Mouse (Mus musculus): ENCODE results near the gene Add3.
A peak's percentile ranks its signal among the peaks of the same experiment; 100 is the strongest.

Add3 gene

DNA sequence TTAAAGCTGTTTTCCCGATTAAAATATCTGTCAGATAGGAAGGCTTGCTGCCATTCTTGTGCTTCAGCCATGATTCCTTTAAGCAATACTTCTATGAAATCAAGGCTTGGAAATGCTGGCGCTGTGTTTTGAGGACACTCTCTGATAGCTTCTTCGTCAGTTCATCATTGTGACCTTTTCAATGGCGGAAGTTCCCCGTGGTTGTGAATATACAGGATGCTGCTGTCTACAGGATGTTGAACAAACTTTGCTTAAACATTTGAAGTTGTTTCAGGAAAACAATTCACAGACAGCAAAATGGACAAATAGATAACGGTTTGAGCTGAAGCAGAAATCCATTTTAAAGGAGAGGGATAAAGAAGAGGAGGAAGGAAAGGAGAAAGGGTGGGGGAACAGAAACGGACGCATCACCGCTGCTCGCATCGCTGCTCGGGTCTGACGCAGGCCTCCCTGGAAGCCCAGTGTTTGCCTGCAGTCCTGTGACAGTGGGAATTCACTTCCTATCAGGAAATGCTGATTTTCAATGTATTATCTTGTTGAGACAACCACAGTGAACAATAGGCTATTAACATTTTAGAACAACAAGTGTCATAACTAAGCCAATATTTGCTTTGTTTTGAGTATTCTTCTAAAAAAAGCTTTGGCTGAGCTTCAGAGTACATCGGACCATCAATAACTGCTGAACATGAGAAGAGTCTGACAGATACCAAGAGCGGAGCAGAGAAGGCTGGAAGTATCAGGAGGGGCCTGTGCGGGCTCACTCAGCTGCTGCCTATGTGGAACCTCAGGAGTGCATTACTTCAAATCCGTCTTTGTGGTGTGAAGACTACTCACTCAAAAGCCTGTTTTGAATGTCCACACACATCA is 58.7 kb downstream of the Add3 start:
- H3K27me3 ChIP-seq (ENCODE audit: insufficient read depth, low read length), result no peaks in the 10 kb centered on the region
- peaks cover 6% of the 10 kb centered on the region; the same call in 1 of the 2 replicates for H3K4me1 ChIP-seq (replicated peaks; ENCODE audit: low read depth, low read length)
- TF ChIP-seq POU5F1 (IDR thresholded peaks at IDR 0.05; ENCODE audit: borderline replicate concordance, low read length) (no peak), CTCF (conservative IDR thresholded peaks at IDR 0.05; ENCODE audit: low read length) (no peak), NANOG (IDR thresholded peaks at IDR 0.05; ENCODE audit: borderline replicate concordance, low read length) (no peak)
- peaks cover 8% of the 10 kb centered on the region; the same call in 1 of the 2 replicates for H3K9me3 ChIP-seq (ENCODE audit: low read length)
- no peaks in the 10 kb centered on the region for H3K36me3 ChIP-seq (ENCODE audit: insufficient read depth, low read length)
- H3K4me3 ChIP-seq (replicated peaks; ENCODE audit: low read length), result no peak overlapping the region

DNA sequence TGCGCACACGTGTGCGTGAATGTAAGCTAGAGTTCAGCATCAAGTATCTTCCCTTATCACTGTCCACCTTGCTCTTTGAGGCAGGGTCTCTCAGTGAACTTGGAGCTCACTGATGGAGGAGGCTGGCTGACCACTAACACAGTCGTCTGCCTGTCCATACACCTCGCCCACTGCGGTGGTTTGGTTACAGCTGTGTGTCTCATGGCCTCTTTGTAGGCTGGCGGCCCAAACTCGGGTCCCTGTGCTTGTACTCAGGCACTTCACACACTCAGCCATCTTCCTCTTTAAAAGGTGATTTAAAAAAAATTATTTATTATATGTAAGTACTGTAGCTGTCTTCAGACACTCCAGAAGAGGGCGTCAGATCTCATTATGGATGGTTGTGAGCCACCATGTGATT is 59.5 kb downstream of the Add3 start:
- Histone ChIP-seq H3K4me3 (replicated peaks; ENCODE audit: low read length) (no peak overlapping the region), H3K27me3 (ENCODE audit: insufficient read depth, low read length) (no peaks in the 10 kb centered on the region), H3K4me1 (replicated peaks; ENCODE audit: low read depth, low read length) (peaks cover 3% of the 10 kb centered on the region; the same call in 1 of the 2 replicates), H3K36me3 (ENCODE audit: insufficient read depth, low read length) (no peaks in the 10 kb centered on the region), H3K9me3 (ENCODE audit: low read length) (peaks cover 8% of the 10 kb centered on the region; the same call in 1 of the 2 replicates)
- TF ChIP-seq NANOG (IDR thresholded peaks at IDR 0.05; ENCODE audit: borderline replicate concordance, low read length) (no peak), CTCF (conservative IDR thresholded peaks at IDR 0.05; ENCODE audit: low read length) (no peak), POU5F1 (IDR thresholded peaks at IDR 0.05; ENCODE audit: borderline replicate concordance, low read length) (no peak)

DNA sequence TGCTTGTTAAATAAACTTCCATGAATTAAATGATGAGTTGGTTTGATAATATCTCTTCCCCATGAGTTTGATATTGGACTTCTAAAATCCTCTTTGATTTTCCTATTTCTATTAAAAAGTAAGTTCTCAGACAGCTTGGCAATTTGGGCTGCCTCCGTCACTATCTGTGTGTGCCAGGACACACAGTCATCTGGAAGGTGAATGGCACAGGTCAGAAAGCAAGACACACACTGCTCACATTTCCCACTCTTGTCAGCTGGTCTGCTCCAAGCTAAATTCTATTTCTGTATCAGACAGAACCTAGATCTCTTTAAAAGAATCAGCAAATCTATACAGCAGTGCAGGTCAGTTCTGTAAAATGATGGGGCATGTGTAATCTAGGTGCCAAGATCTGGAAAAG is 61.9 kb downstream of the Add3 start:
- Histone ChIP-seq H3K27me3 (ENCODE audit: insufficient read depth, low read length) (no peaks in the 10 kb centered on the region), H3K4me3 (replicated peaks; ENCODE audit: low read length) (no peak overlapping the region), H3K36me3 (ENCODE audit: insufficient read depth, low read length) (no peaks in the 10 kb centered on the region), H3K4me1 (replicated peaks; ENCODE audit: low read depth, low read length) (peaks cover 9% of the 10 kb centered on the region; the same call in 1 of the 2 replicates), H3K9me3 (ENCODE audit: low read length) (peaks cover 8% of the 10 kb centered on the region; the same call in 1 of the 2 replicates)
- TF ChIP-seq NANOG (IDR thresholded peaks at IDR 0.05; ENCODE audit: borderline replicate concordance, low read length), result no peak
- TF ChIP-seq CTCF (conservative IDR thresholded peaks at IDR 0.05; ENCODE audit: low read length), result no peak
- TF ChIP-seq POU5F1 (IDR thresholded peaks at IDR 0.05; ENCODE audit: borderline replicate concordance, low read length), result no peak

DNA sequence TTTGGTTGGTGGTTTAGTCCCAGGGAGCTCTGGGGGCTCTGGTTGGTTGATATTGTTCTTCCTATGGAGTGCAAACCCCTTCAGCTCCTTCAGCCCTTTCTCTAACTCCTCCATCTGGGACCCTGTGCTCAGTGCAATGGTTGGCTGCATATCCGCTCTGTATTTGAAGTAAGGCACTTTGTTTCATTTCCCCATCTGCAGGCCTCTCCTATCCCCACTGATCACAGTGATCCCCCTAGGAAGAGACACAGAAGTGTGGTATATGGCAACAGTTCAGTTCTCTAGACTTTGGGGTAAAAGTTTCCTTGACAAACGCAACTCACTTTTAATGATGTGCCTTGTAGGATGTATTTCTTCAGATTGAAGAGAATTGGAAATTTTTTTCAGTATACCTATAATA is 66.7 kb downstream of the Add3 start:
- no peak overlapping the region for H3K4me3 ChIP-seq (replicated peaks; ENCODE audit: low read length)
- peaks cover 34% of the 10 kb centered on the region for H3K4me1 ChIP-seq (replicated peaks; ENCODE audit: low read depth, low read length)
- H3K27me3 ChIP-seq (ENCODE audit: insufficient read depth, low read length), result no peaks in the 10 kb centered on the region
- peaks cover 8% of the 10 kb centered on the region; the same call in 1 of the 2 replicates for H3K9me3 ChIP-seq (ENCODE audit: low read length)
- TF ChIP-seq NANOG (IDR thresholded peaks at IDR 0.05; ENCODE audit: borderline replicate concordance, low read length) (no peak), CTCF (conservative IDR thresholded peaks at IDR 0.05; ENCODE audit: low read length) (no peak), POU5F1 (IDR thresholded peaks at IDR 0.05; ENCODE audit: borderline replicate concordance, low read length) (no peak)
- no peaks in the 10 kb centered on the region for H3K36me3 ChIP-seq (ENCODE audit: insufficient read depth, low read length)

GRCm38 (mm10) chr19:53208830-53209229 is 68.6 kb downstream of the Add3 start:
- H3K4me3 ChIP-seq (replicated peaks; ENCODE audit: low read length), result no peak overlapping the region
- no peaks in the 10 kb centered on the region for H3K36me3 ChIP-seq (ENCODE audit: insufficient read depth, low read length)
- TF ChIP-seq POU5F1 (IDR thresholded peaks at IDR 0.05; ENCODE audit: borderline replicate concordance, low read length) (no peak), CTCF (conservative IDR thresholded peaks at IDR 0.05; ENCODE audit: low read length) (no peak), NANOG (IDR thresholded peaks at IDR 0.05; ENCODE audit: borderline replicate concordance, low read length) (no peak)
- H3K4me1 ChIP-seq (replicated peaks; ENCODE audit: low read depth, low read length), result peaks cover 34% of the 10 kb centered on the region
- H3K9me3 ChIP-seq (ENCODE audit: low read length), result no peaks in the 10 kb centered on the region
- H3K27me3 ChIP-seq (ENCODE audit: insufficient read depth, low read length), result no peaks in the 10 kb centered on the region

- TF ChIP-seq NANOG (IDR thresholded peaks at IDR 0.05; ENCODE audit: borderline replicate concordance, low read length), result no peak
- no peak for TF ChIP-seq CTCF (conservative IDR thresholded peaks at IDR 0.05; ENCODE audit: low read length)
- TF ChIP-seq POU5F1 (IDR thresholded peaks at IDR 0.05; ENCODE audit: borderline replicate concordance, low read length), result no peak
- no peaks in the 10 kb centered on the region for H3K27me3 ChIP-seq (ENCODE audit: insufficient read depth, low read length)
- H3K4me3 ChIP-seq (replicated peaks; ENCODE audit: low read length), result no peak overlapping the region
- H3K9me3 ChIP-seq (ENCODE audit: low read length), result no peaks in the 10 kb centered on the region
- peaks cover 34% of the 10 kb centered on the region for H3K4me1 ChIP-seq (replicated peaks; ENCODE audit: low read depth, low read length)
- no peaks in the 10 kb centered on the region for H3K36me3 ChIP-seq (ENCODE audit: insufficient read depth, low read length)
These were observed 70.0 kb downstream of the Add3 start for GRCm38 (mm10) chr19:53210251-53210650.

- no peak overlapping the region for H3K4me3 ChIP-seq (replicated peaks; ENCODE audit: low read length)
- H3K4me1 ChIP-seq (replicated peaks; ENCODE audit: low read depth, low read length), result peaks cover 18% of the 10 kb centered on the region
- no peaks in the 10 kb centered on the region for H3K27me3 ChIP-seq (ENCODE audit: insufficient read depth, low read length)
- TF ChIP-seq NANOG (IDR thresholded peaks at IDR 0.05; ENCODE audit: borderline replicate concordance, low read length) (no peak), POU5F1 (IDR thresholded peaks at IDR 0.05; ENCODE audit: borderline replicate concordance, low read length) (no peak), CTCF (conservative IDR thresholded peaks at IDR 0.05; ENCODE audit: low read length) (no peak)
- H3K9me3 ChIP-seq (ENCODE audit: low read length), result no peaks in the 10 kb centered on the region
- peaks cover 11% of the 10 kb centered on the region for H3K36me3 ChIP-seq (ENCODE audit: insufficient read depth, low read length)
These were observed 75.1 kb downstream of the Add3 start for GRCm38 (mm10) chr19:53215352-53215751.

DNA sequence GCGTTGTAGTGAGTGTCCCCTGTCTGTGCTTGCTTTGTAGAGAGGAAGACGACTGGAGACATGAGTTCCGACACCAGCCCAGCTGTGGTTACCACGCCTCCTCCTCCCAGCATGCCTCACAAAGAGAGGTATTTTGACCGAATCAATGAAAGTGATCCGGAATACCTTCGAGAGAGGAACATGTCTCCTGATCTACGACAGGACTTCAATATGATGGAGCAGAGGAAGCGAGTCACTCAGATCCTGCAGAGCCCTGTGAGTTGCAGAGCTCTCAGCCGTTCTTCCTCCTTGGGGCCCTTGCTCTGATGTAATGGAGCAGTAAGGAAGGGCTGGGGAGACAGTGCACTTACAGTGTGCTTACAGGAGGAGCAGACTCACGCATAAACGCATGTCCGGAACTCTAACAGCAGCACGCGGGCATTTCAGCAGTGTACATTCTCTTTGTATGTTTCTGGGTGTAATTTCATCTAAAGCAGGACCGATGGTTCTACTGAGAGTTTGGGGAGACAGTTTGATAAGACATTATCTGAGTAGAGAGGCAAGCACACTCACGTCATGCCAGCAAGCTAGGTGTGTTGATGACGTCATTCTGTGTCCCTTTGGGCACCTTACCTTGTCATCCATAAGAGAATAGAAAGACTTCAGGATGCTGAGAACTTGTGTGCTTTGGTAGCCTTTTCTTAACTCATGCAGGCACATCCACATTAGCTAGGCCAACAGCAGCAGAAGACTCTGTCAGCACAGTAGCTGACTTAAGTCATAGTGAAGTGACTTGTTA is 76.7 kb downstream of the Add3 start:
- Histone ChIP-seq H3K4me1 (replicated peaks; ENCODE audit: low read depth, low read length) (peaks cover 12% of the 10 kb centered on the region), H3K4me3 (replicated peaks; ENCODE audit: low read length) (peak overlapping the region; percentile 46; the same call in 1 of the 2 replicates), H3K9me3 (ENCODE audit: low read length) (no peaks in the 10 kb centered on the region), H3K27me3 (ENCODE audit: insufficient read depth, low read length) (no peaks in the 10 kb centered on the region), H3K36me3 (ENCODE audit: insufficient read depth, low read length) (peaks cover 11% of the 10 kb centered on the region)
- TF ChIP-seq CTCF (conservative IDR thresholded peaks at IDR 0.05; ENCODE audit: low read length) (no peak), NANOG (IDR thresholded peaks at IDR 0.05; ENCODE audit: borderline replicate concordance, low read length) (no peak), POU5F1 (IDR thresholded peaks at IDR 0.05; ENCODE audit: borderline replicate concordance, low read length) (no peak)

Data from E14TG2a.4 (cell line).